Mouse (Mus musculus): ENCODE measurements around the gene Zfp689.

Zfp689 gene

DNA sequence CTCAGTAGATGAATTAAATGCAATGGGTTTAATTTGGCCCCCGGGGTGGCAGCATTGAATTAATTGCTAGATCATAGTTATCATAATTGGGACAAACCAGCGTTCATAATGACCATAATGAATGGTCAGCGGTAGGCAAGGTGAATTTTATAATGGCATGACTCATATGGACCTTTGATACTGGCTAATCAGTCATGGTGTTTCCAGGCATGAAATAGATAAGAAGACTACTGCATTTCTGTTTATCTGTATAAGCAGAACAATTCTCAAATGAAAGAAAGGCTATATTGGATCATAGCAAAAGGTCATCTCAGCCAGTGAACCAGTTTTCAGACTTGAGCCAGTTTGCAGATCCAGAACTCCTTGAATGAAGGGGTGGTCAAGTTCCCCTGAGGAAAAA lies 48.6 kb downstream of the Zfp689 start:
- 69% methylated on average over 3 of the region's 3 CpGs for WGBS

DNA sequence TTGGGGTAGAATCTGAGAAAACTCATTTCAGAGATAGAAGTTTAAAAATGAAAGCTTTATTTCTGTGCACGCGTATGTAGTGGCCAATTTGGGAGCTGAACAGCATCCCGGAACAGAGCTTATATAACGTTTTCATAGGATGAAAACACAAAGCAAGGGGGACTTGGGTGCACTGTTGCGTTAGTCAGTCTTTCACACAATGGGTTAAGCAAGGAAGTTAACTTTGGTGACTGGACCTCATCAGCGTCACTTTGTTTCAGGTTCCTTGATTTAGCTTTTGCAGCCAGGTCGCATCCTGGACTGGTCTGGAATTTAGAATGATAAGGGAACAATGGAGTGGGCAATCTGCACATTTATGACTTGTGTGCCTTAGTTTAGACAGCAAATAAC lies 55.0 kb downstream of the Zfp689 start:
- WGBS, result 9% methylated on average over 7 of the region's 7 CpGs

GRCm38 (mm10) chr7:127393157-127393943 lies 55.6 kb downstream of the Zfp689 start, which contains the start of gene E430018J23Rik:
TSS of gene E430018J23Rik (minus strand) at chr7:127393629.
- under 1% methylated on average over 45 of the region's 45 CpGs for WGBS

- 81% methylated on average over 8 of the region's 8 CpGs for WGBS
Measured at GRCm38 (mm10) chr7:127392251-127392824, 56.6 kb downstream of the Zfp689 start.

Data from cerebral cortex, adult 2 months (tissue).